Mouse (Mus musculus) kidney, embryonic 14.5 days (tissue): ENCODE results near the gene Fam19a3. TPM values are rescaled to one million over a fixed set of nuclear protein-coding genes. Genes with fewer than 3 reads are reported as not detected.
A peak's percentile ranks its signal among the peaks of the same experiment; 100 is the strongest.
"Not testable (repeated sequence)": the region's sequence is repeated elsewhere in the genome, so short reads cannot be mapped to it uniquely, and the experiment has no call there.

Experiments
- ATAC-seq: fragments of 200-750 bp; cut with Nextera tagmentation; 2 replicates; pipeline ENCODE4 v1.8.0; 2017; ENCODE audit warnings: moderate number of reproducible peaks, mild to moderate bottlenecking, moderate TSS enrichment, moderate library complexity; ENCODE audit not compliant: low FRiP score, low TSS enrichment
- H3K27ac ChIP-seq: fragments of 300-500 bp; sonication (generic); 2 replicates; pipeline ENCODE4 v1.5.1; 2014; ENCODE audit warnings: low read depth, mild to moderate bottlenecking, low read length, moderate library complexity, mixed read lengths
- H3K27me3 ChIP-seq: fragments of 300-500 bp; sonication (generic); 2 replicates; pipeline ENCODE4 v1.6.1; 2014; ENCODE audit warnings: mild to moderate bottlenecking, low read length; ENCODE audit not compliant: control insufficient read depth, insufficient read depth
- H3K36me3 ChIP-seq: fragments of 300-500 bp; sonication (generic); 2 replicates; pipeline ENCODE4 v1.6.1; 2014; ENCODE audit warnings: low read length, mixed read lengths; ENCODE audit not compliant: control insufficient read depth, insufficient read depth
- H3K4me1 ChIP-seq: fragments of 300-500 bp; sonication (generic); 2 replicates; pipeline ENCODE4 v1.6.1; 2014; ENCODE audit warnings: low read length, mixed read lengths; ENCODE audit not compliant: control insufficient read depth, insufficient read depth
- H3K4me2 ChIP-seq: fragments of 300-500 bp; sonication (generic); replicated peaks from 2 replicates; pipeline ENCODE4 v1.6.1; 2014; ENCODE audit warnings: low read depth, mild to moderate bottlenecking, low read length
- H3K4me3 ChIP-seq: fragments of 300-500 bp; sonication (generic); 2 replicates; pipeline ENCODE4 v1.5.1; 2014; ENCODE audit warnings: mild to moderate bottlenecking, low read length
- H3K9ac ChIP-seq: fragments of 300-500 bp; sonication (generic); 2 replicates; pipeline ENCODE4 v1.6.1; 2014; ENCODE audit warnings: low read depth, mild to moderate bottlenecking, low read length, moderate library complexity
- H3K9me3 ChIP-seq: fragments of 300-500 bp; sonication (generic); 2 replicates; pipeline ENCODE4 v1.6.1; 2016; ENCODE audit warnings: low read length; ENCODE audit not compliant: control insufficient read depth
- WGBS: fragments of 180-500 bp; shearing (Covaris S2); extraction: QIAGEN DNeasy Blood & Tissue Kit; methylation state at CpG from one replicate; pipeline ENCODE4 v1.1.7; 2014; 5-methylcytosine and 5-hydroxymethylcytosine counted together
- polyA plus RNA-seq: library from polyadenylated mRNA; unstranded; fragments of >200 nt; fragmentation: Nextera tagmentation; extraction: Ambion mirVana; gene quantifications from 2 replicates; pipeline ENCODE4 v1.2.1, GENCODE M21; 2014

Fam19a3 gene
- polyA plus RNA-seq, 1 experiment from 2014 or later: 0.09 TPM

GRCm38 (mm10) chr3:104813227-104813626 lies 31.6 kb upstream of the Fam19a3 start:
- H3K27me3 ChIP-seq, H3K4me2 ChIP-seq, H3K4me3 ChIP-seq, H3K4me1 ChIP-seq, ATAC-seq, H3K36me3 ChIP-seq, H3K27ac ChIP-seq, H3K9me3 ChIP-seq, H3K9ac ChIP-seq: not testable (repeated sequence)
- WGBS: 95% methylated on average over 7 of the region's 7 CpGs

- WGBS: 90% methylated on average over 4 of the region's 4 CpGs
- H3K9ac ChIP-seq: no peak overlapping the region
- no peak for ATAC-seq
Observed at GRCm38 (mm10) chr3:104812254-104812653, 30.6 kb upstream of the Fam19a3 start.

GRCm38 (mm10) chr3:104811752-104812151 lies 30.1 kb upstream of the Fam19a3 start:
- H3K27ac ChIP-seq: no peak overlapping the region
- 34% methylated on average over 3 of the region's 3 CpGs for WGBS
- peak; percentile 51 for ATAC-seq

More at GRCm38 (mm10) chr3:104812254-104812653, 30.6 kb upstream of the Fam19a3 start:
- peaks cover 7% of the 10 kb centered on the region for H3K4me1 ChIP-seq
- no peak overlapping the region for H3K4me3 ChIP-seq
- H3K9me3 ChIP-seq: no peaks in the 10 kb centered on the region
- no peaks in the 10 kb centered on the region for H3K27me3 ChIP-seq
- no peak overlapping the region for H3K4me2 ChIP-seq
- no peaks in the 10 kb centered on the region; the same call in 1 of the 2 replicates for H3K36me3 ChIP-seq
- H3K27ac ChIP-seq: no peak overlapping the region

GRCm38 (mm10) chr3:104805539-104805938 lies 23.9 kb upstream of the Fam19a3 start:
- Histone ChIP-seq H3K9ac (no peak overlapping the region), H3K4me2 (no peak overlapping the region), H3K36me3 (peaks cover 36% of the 10 kb centered on the region), H3K4me1 (no peaks in the 10 kb centered on the region), H3K27me3 (no peaks in the 10 kb centered on the region), H3K4me3 (no peak overlapping the region), H3K9me3 (no peaks in the 10 kb centered on the region), H3K27ac (no peak overlapping the region)
- 77% methylated on average over 9 of the region's 9 CpGs for WGBS
- ATAC-seq: no peak

More at GRCm38 (mm10) chr3:104811752-104812151, 30.1 kb upstream of the Fam19a3 start:
- Histone ChIP-seq H3K4me3 (no peak overlapping the region), H3K27me3 (no peaks in the 10 kb centered on the region), H3K4me1 (peaks cover 7% of the 10 kb centered on the region), H3K36me3 (no peaks in the 10 kb centered on the region; the same call in 1 of the 2 replicates), H3K9me3 (no peaks in the 10 kb centered on the region), H3K4me2 (no peak overlapping the region), H3K9ac (no peak overlapping the region)

GRCm38 (mm10) chr3:104804312-104804711 lies 22.7 kb upstream of the Fam19a3 start:
- ATAC-seq: no peak
- Histone ChIP-seq H3K27me3 (no peaks in the 10 kb centered on the region), H3K9me3 (no peaks in the 10 kb centered on the region), H3K36me3 (peaks cover 47% of the 10 kb centered on the region), H3K4me3 (no peak overlapping the region), H3K27ac (no peak overlapping the region), H3K9ac (no peak overlapping the region), H3K4me1 (no peaks in the 10 kb centered on the region), H3K4me2 (no peak overlapping the region)
- WGBS: 93% methylated on average over 10 of the region's 10 CpGs

GRCm38 (mm10) chr3:104801481-104801880 lies 19.8 kb upstream of the Fam19a3 start:
- Histone ChIP-seq H3K4me1 (peaks cover 3% of the 10 kb centered on the region), H3K4me3 (no peak overlapping the region), H3K9me3 (no peaks in the 10 kb centered on the region), H3K9ac (no peak overlapping the region), H3K27ac (no peak overlapping the region), H3K4me2 (no peak overlapping the region), H3K36me3 (peaks cover 66% of the 10 kb centered on the region), H3K27me3 (no peaks in the 10 kb centered on the region)
- WGBS: 86% methylated on average over 6 of the region's 6 CpGs
- no peak for ATAC-seq

- Histone ChIP-seq H3K4me2 (no peak overlapping the region), H3K9me3 (no peaks in the 10 kb centered on the region), H3K27ac (no peak overlapping the region), H3K4me1 (peaks cover 9% of the 10 kb centered on the region), H3K4me3 (no peak overlapping the region), H3K27me3 (no peaks in the 10 kb centered on the region), H3K36me3 (peaks cover 74% of the 10 kb centered on the region), H3K9ac (no peak overlapping the region)
- ATAC-seq: no peak
- WGBS: 95% methylated on average over 11 of the region's 11 CpGs
Observed at GRCm38 (mm10) chr3:104800681-104801080, 19.0 kb upstream of the Fam19a3 start.

GRCm38 (mm10) chr3:104796430-104797082 lies 14.9 kb upstream of the Fam19a3 start:
- H3K9me3 ChIP-seq: no peaks in the 10 kb centered on the region
- H3K9ac ChIP-seq: no peak overlapping the region
- H3K27ac ChIP-seq: no peak overlapping the region
- H3K4me3 ChIP-seq: no peak overlapping the region
- H3K27me3 ChIP-seq: no peaks in the 10 kb centered on the region
- H3K4me2 ChIP-seq: no peak overlapping the region
- H3K4me1 ChIP-seq: peaks cover 44% of the 10 kb centered on the region
- 69% methylated on average over 15 of the region's 15 CpGs for WGBS
- ATAC-seq: no peak
- peaks cover 82% of the 10 kb centered on the region for H3K36me3 ChIP-seq

- 58% methylated on average over 15 of the region's 15 CpGs for WGBS
- Histone ChIP-seq H3K9me3 (no peaks in the 10 kb centered on the region), H3K27ac (peak overlapping the region; percentile 82), H3K4me3 (no peak overlapping the region), H3K9ac (0 out of 2 replicates have a peak overlapping the region, but pooled peaks have one; percentile 12), H3K4me1 (peaks cover 52% of the 10 kb centered on the region), H3K36me3 (peaks cover 76% of the 10 kb centered on the region), H3K27me3 (no peaks in the 10 kb centered on the region), H3K4me2 (no peak overlapping the region)
- ATAC-seq: no peak
Observed at GRCm38 (mm10) chr3:104795661-104796340, 14.2 kb upstream of the Fam19a3 start.
